Mouse (Mus musculus): ENCODE results near the gene Klk12. TPM values are rescaled to one million over a fixed set of nuclear protein-coding genes. Genes with fewer than 3 reads are reported as not detected.

The Klk12 gene
- total RNA-seq (2021), result not detected
- long read RNA-seq, experiment 1, result 0 reads
- long read RNA-seq, experiment 2, result 0 reads

- DNase-seq, result no peak
- intact Hi-C loops (cut with DNase I), result no loop called here
- no peak for TF ChIP-seq CTCF (IDR thresholded peaks at IDR 0.05)
These were observed at the start of gene Klk12 for GRCm38 (mm10) chr7:43768597-43768996. Gene Klk12 (plus strand): TSS chr7:43768897.

GRCm38 (mm10) chr7:43747788-43748187, 20.9 kb upstream of the Klk12 start:
- Histone ChIP-seq H3K27ac (peak overlapping the region; percentile 28; the same call in 1 of the 2 replicates), H3K4me3 (no peak overlapping the region)
- no peak for TF ChIP-seq CTCF (IDR thresholded peaks at IDR 0.05)
- peak; percentile 37 for DNase-seq
- intact Hi-C loops (cut with DNase I), result no loop called here

More at GRCm38 (mm10) chr7:43768597-43768996, at the start of gene Klk12:
- Histone ChIP-seq H3K27ac (no peak within 1 kb of the TSS), H3K4me3 (no peak within 1 kb of the TSS)

- no peak for TF ChIP-seq CTCF (IDR thresholded peaks at IDR 0.05)
- intact Hi-C loops (cut with DNase I), result no loop called here
- DNase-seq, result no peak
- H3K4me3 ChIP-seq, result no peak overlapping the region
- no peak overlapping the region for H3K27ac ChIP-seq
These were observed 15.9 kb upstream of the Klk12 start for GRCm38 (mm10) chr7:43752806-43753205.

GRCm38 (mm10) chr7:43766484-43766883, 2.2 kb upstream of the Klk12 start:
- no peak overlapping the region for H3K27ac ChIP-seq
- H3K4me3 ChIP-seq, result no peak overlapping the region
- intact Hi-C loops (cut with DNase I), result no loop called here

GRCm38 (mm10) chr7:43769636-43770035, 939 bp downstream of the Klk12 start:
- DNase-seq, result no peak
- H3K27ac ChIP-seq, result no peak overlapping the region
- TF ChIP-seq CTCF (IDR thresholded peaks at IDR 0.05), result no peak
- intact Hi-C loops (cut with DNase I), result no loop called here
- no peak overlapping the region for H3K4me3 ChIP-seq

More at GRCm38 (mm10) chr7:43766484-43766883, 2.2 kb upstream of the Klk12 start:
- no peak for DNase-seq
- no peak for TF ChIP-seq CTCF (IDR thresholded peaks at IDR 0.05)

- TF ChIP-seq CTCF (IDR thresholded peaks at IDR 0.05), result no peak
- no peak overlapping the region for H3K27ac ChIP-seq
- DNase-seq, result no peak
- no peak overlapping the region for H3K4me3 ChIP-seq
- intact Hi-C loops (cut with DNase I), result no loop called here
These were observed 2.0 kb downstream of the Klk12 start for GRCm38 (mm10) chr7:43770701-43771100.

- H3K4me3 ChIP-seq, result no peak overlapping the region
- intact Hi-C loops (cut with DNase I), result no loop called here
- DNase-seq, result no peak
- no peak overlapping the region for H3K27ac ChIP-seq
- TF ChIP-seq CTCF (IDR thresholded peaks at IDR 0.05), result no peak
These were observed 3.2 kb downstream of the Klk12 start for GRCm38 (mm10) chr7:43771916-43772315.

GRCm38 (mm10) chr7:43772901-43773300, 4.2 kb downstream of the Klk12 start:
- intact Hi-C loops (cut with DNase I), result no loop called here
- Histone ChIP-seq H3K4me3 (no peak overlapping the region), H3K27ac (no peak overlapping the region)
- TF ChIP-seq CTCF (IDR thresholded peaks at IDR 0.05), result no peak
- no peak for DNase-seq

GRCm38 (mm10) chr7:43774364-43774763, 5.7 kb downstream of the Klk12 start, which contains the start of gene Klk11:
Gene Klk11 (plus strand): TSS chr7:43774604.
- intact Hi-C loops (cut with DNase I), result no loop called here
- no peak for TF ChIP-seq CTCF (IDR thresholded peaks at IDR 0.05)
- DNase-seq, result no peak
- Histone ChIP-seq H3K27ac (no peak within 1 kb of the TSS), H3K4me3 (no peak within 1 kb of the TSS)

- no peak for TF ChIP-seq CTCF (IDR thresholded peaks at IDR 0.05)
- no peak overlapping the region for H3K4me3 ChIP-seq
- intact Hi-C loops (cut with DNase I), result no loop called here
- no peak overlapping the region for H3K27ac ChIP-seq
- no peak for DNase-seq
These were observed 6.1 kb downstream of the Klk12 start for GRCm38 (mm10) chr7:43774802-43775201.

- no peak overlapping the region for H3K27ac ChIP-seq
- H3K4me3 ChIP-seq, result no peak overlapping the region
- DNase-seq, result no peak
- TF ChIP-seq CTCF (IDR thresholded peaks at IDR 0.05), result no peak
- intact Hi-C loops (cut with DNase I), result no loop called here
These were observed 6.8 kb downstream of the Klk12 start for GRCm38 (mm10) chr7:43775311-43776057.

- no peak for DNase-seq
- intact Hi-C loops (cut with DNase I), result no loop called here
- H3K4me3 ChIP-seq, result no peak overlapping the region
- H3K27ac ChIP-seq, result no peak overlapping the region
- no peak for TF ChIP-seq CTCF (IDR thresholded peaks at IDR 0.05)
These were observed 7.8 kb downstream of the Klk12 start for GRCm38 (mm10) chr7:43776506-43776905.

GRCm38 (mm10) chr7:43777423-43777822, 8.7 kb downstream of the Klk12 start:
- no peak for DNase-seq
- no peak for TF ChIP-seq CTCF (IDR thresholded peaks at IDR 0.05)
- intact Hi-C loops (cut with DNase I), result no loop called here

More at GRCm38 (mm10) chr7:43777423-43777822, 8.7 kb downstream of the Klk12 start:
- Histone ChIP-seq H3K27ac (no peak overlapping the region), H3K4me3 (no peak overlapping the region)
